Mouse (Mus musculus): Measurements from ENCODE around the gene Map3k13. TPM values are rescaled to one million over a fixed set of nuclear protein-coding genes. Genes with fewer than 3 reads are reported as not detected.

Gene Map3k13
- polyA plus RNA-seq, 1 experiment from 2014 or later, result 7.0 TPM

DNA sequence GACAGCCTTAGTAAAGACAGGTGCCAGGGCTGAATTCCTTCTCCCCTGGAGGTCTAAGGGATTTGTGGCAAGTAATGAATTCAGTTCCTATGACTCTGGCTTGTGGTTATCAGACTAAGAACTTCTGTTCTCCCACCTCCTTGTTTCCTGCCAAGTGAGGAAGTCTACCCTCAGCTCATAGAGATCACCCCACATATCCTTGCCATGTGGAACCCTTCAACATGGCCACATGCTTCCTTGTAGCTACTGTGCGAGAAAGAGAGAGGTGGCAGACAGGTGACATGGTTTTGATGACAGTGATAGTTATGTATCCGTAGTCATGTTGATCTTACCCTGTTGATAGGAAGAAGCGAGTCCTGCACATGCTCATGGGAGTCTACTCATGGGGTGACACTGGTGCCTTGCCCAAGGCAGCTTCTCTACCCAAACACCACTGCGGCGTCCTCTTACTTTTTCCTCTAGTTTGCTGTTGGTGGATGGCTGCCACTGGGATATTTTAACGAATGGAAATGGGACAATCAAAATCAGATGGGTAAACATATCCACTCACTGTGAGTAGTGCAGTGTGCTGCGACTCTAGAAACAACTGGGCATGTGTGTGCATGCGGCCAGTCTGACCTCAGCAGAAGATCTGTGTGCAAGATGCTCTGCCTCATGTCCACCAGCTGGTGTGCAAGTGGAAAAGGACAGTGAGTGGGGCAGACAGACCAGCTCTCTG lies 40.9 kb downstream of the Map3k13 start:
- Histone ChIP-seq H3K36me3 (replicated peaks) (no peaks in the 10 kb centered on the region), H3K4me3 (no peak overlapping the region), H3K4me1 (no peaks in the 10 kb centered on the region), H3K9ac (no peak overlapping the region), H3K9me3 (no peaks in the 10 kb centered on the region), H3K4me2 (no peak overlapping the region), H3K27me3 (replicated peaks) (no peaks in the 10 kb centered on the region), H3K27ac (no peak overlapping the region)
- WGBS, result 90% methylated on average over 8 of the region's 8 CpGs
- no peak for ATAC-seq (replicated peaks)

- no peaks in the 10 kb centered on the region for H3K4me1 ChIP-seq
- ATAC-seq (replicated peaks), result no peak
- 46% methylated on average over 7 of the region's 7 CpGs for WGBS
- H3K9ac ChIP-seq, result no peak overlapping the region
- H3K27me3 ChIP-seq (replicated peaks), result no peaks in the 10 kb centered on the region
- H3K9me3 ChIP-seq, result no peaks in the 10 kb centered on the region
- H3K4me2 ChIP-seq, result no peak overlapping the region
- H3K27ac ChIP-seq, result no peak overlapping the region
- no peak overlapping the region for H3K4me3 ChIP-seq
- no peaks in the 10 kb centered on the region for H3K36me3 ChIP-seq (replicated peaks)
Measured at GRCm38 (mm10) chr16:21835584-21835931, 41.4 kb downstream of the Map3k13 start.

DNA sequence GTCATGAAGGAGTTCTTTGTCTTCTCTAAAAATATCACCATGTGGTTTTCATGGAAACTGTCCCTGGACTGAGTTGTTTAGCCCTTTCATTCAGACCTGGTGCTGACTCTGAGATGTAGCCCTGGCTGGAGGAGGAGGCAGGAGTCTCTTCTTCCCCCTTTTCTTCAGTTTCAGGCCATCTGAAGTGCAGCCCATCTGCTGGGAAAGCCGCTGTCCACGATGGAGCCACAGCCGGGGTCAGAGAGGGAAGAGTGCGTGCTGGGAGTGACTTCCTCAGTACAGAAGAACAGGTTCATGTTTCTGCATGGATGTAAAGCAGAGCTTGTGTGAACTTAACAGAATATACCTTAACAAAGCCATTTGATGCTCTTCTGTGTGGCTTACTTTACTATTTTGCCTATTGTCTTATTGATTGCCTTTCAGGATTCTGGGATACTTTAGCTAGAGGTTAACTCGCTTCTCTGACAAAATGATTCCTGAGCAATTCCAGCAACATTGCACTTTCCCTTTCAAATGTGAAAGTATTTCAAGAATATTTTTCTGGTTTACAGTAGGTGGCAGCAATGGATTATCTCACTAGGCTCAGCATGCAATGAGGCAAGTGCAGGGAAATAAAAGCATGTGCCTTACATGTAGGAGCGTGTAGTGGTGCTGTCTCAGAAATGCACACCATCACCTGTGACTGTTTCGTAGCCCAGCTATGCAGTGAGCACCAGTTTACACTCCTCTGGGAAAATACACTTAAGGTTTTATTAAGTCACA lies 42.3 kb downstream of the Map3k13 start:
- H3K9me3 ChIP-seq, result no peaks in the 10 kb centered on the region
- WGBS, result 57% methylated on average over 7 of the region's 7 CpGs
- H3K4me3 ChIP-seq, result no peak overlapping the region
- peak; percentile 89 for ATAC-seq (replicated peaks)
- no peaks in the 10 kb centered on the region for H3K36me3 ChIP-seq (replicated peaks)
- H3K4me1 ChIP-seq, result no peaks in the 10 kb centered on the region
- no peak overlapping the region for H3K9ac ChIP-seq
- H3K4me2 ChIP-seq, result no peak overlapping the region
- no peak overlapping the region for H3K27ac ChIP-seq
- no peaks in the 10 kb centered on the region for H3K27me3 ChIP-seq (replicated peaks)

- Histone ChIP-seq H3K9ac (no peak overlapping the region), H3K4me1 (no peaks in the 10 kb centered on the region), H3K4me3 (no peak overlapping the region), H3K36me3 (replicated peaks) (no peaks in the 10 kb centered on the region), H3K9me3 (no peaks in the 10 kb centered on the region), H3K4me2 (no peak overlapping the region), H3K27ac (no peak overlapping the region), H3K27me3 (replicated peaks) (no peaks in the 10 kb centered on the region)
- 81% methylated on average over 6 of the region's 6 CpGs for WGBS
- no peak for ATAC-seq (replicated peaks)
Measured at GRCm38 (mm10) chr16:21837694-21838093, 43.5 kb downstream of the Map3k13 start.

DNA sequence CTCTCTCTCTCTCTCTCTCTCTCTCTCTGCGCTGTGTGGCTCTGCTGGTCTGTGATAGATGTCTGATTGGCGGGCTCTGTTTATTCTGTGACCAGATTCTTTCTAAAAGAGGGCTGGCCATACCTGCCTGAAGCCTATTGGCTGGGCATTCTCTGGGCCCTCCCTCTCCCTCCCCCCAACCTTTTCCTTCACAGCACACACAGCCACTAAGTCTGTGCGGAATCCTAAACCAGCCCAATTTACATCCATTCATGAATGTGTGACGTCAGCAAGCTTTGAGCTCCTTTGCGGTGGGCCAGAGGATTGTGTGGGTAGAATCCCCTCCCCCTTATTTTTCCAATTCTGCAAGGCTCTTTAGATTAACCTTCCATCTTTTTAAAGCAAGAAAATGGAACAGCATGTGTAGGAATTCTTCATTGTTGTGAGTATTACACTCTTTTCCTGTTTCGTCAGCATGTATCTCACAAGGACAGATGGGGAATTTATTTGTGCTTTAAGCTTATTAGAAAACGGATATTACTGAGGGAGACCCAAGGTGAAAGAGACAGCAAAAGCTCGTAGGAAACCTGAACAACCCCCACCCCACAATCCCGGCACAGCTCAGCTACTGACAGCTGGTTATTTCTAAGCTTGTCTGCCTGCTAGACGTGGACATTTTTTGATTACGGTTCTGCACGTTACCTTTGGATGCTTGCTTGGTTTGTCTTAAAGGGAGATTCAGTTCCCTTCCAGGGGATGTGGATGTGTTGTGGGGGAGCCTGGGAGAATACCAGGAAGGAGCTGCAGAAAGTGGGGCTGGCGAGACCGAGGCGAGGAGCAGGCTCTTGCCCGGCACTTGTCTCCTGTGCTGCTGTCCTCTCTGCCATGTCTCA lies 51.9 kb downstream of the Map3k13 start:
- Histone ChIP-seq H3K27ac (peak overlapping the region; percentile 94), H3K9me3 (no peaks in the 10 kb centered on the region), H3K4me1 (peaks cover 16% of the 10 kb centered on the region), H3K36me3 (replicated peaks) (no peaks in the 10 kb centered on the region), H3K27me3 (replicated peaks) (no peaks in the 10 kb centered on the region), H3K4me2 (peak overlapping the region; percentile 66), H3K4me3 (peak overlapping the region; percentile 62), H3K9ac (peak overlapping the region; percentile 73)
- under 1% methylated on average over 16 of the region's 16 CpGs for WGBS
- ATAC-seq (replicated peaks), result peak; percentile 100

GRCm38 (mm10) chr16:21848444-21848843 lies 54.3 kb downstream of the Map3k13 start:
- Histone ChIP-seq H3K27me3 (replicated peaks) (no peaks in the 10 kb centered on the region), H3K9ac (no peak overlapping the region), H3K36me3 (replicated peaks) (no peaks in the 10 kb centered on the region), H3K4me3 (no peak overlapping the region), H3K4me2 (no peak overlapping the region), H3K4me1 (peaks cover 29% of the 10 kb centered on the region), H3K9me3 (no peaks in the 10 kb centered on the region), H3K27ac (no peak overlapping the region)
- 64% methylated on average over 3 of the region's 3 CpGs for WGBS
- no peak for ATAC-seq (replicated peaks)

DNA sequence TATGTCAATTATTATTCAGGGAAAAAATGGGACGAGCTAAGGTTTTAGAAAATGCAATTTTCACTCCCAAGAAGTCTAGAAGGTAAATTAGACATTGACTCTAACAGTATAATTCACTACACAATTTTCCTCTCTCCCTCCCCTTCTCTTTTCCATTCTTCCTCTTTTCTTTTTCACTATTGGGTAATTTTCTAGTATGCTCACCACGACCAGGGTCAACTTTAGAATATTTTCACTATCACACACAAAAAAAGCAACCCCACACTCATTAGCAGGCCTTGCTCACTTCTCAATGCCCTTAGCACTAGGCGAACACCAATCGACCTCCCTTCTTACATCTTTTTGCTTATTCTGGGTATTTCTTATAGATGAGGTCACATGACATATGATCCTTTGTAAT lies 54.7 kb downstream of the Map3k13 start:
- Histone ChIP-seq H3K36me3 (replicated peaks) (no peaks in the 10 kb centered on the region), H3K4me2 (no peak overlapping the region), H3K27ac (no peak overlapping the region), H3K9me3 (no peaks in the 10 kb centered on the region), H3K27me3 (replicated peaks) (no peaks in the 10 kb centered on the region), H3K9ac (no peak overlapping the region), H3K4me1 (peaks cover 32% of the 10 kb centered on the region), H3K4me3 (no peak overlapping the region)
- 92% methylated on average over 4 of the region's 4 CpGs for WGBS
- ATAC-seq (replicated peaks), result no peak

- WGBS, result 70% methylated on average over 7 of the region's 7 CpGs
- Histone ChIP-seq H3K36me3 (replicated peaks) (no peaks in the 10 kb centered on the region), H3K9ac (no peak overlapping the region), H3K4me3 (no peak overlapping the region), H3K27ac (peak overlapping the region; percentile 67; the same call in 1 of the 2 replicates), H3K4me2 (no peak overlapping the region), H3K4me1 (peaks cover 31% of the 10 kb centered on the region), H3K9me3 (no peaks in the 10 kb centered on the region), H3K27me3 (replicated peaks) (no peaks in the 10 kb centered on the region)
- no peak for ATAC-seq (replicated peaks)
Measured at GRCm38 (mm10) chr16:21852374-21852773, 58.2 kb downstream of the Map3k13 start.

- Histone ChIP-seq H3K9me3 (no peaks in the 10 kb centered on the region), H3K4me2 (peak overlapping the region; percentile 12; the same call in 1 of the 2 replicates), H3K4me1 (peaks cover 33% of the 10 kb centered on the region), H3K27me3 (replicated peaks) (no peaks in the 10 kb centered on the region), H3K27ac (peak overlapping the region; percentile 67), H3K9ac (no peak overlapping the region), H3K36me3 (replicated peaks) (no peaks in the 10 kb centered on the region), H3K4me3 (no peak overlapping the region)
- ATAC-seq (replicated peaks), result no peak; the same call in 1 of the 2 replicates
- 32% methylated on average over 7 of the region's 7 CpGs for WGBS
Measured at GRCm38 (mm10) chr16:21853446-21853941, 59.3 kb downstream of the Map3k13 start.

GRCm38 (mm10) chr16:21854589-21855284 lies 60.6 kb downstream of the Map3k13 start:
- no peak for ATAC-seq (replicated peaks)
- Histone ChIP-seq H3K9ac (no peak overlapping the region), H3K4me1 (peaks cover 37% of the 10 kb centered on the region), H3K27ac (0 out of 2 replicates have a peak overlapping the region, but pooled peaks have one; percentile 20), H3K36me3 (replicated peaks) (no peaks in the 10 kb centered on the region), H3K4me2 (no peak overlapping the region), H3K9me3 (no peaks in the 10 kb centered on the region), H3K27me3 (replicated peaks) (no peaks in the 10 kb centered on the region), H3K4me3 (no peak overlapping the region)
- WGBS, result 79% methylated on average over 5 of the region's 5 CpGs

DNA sequence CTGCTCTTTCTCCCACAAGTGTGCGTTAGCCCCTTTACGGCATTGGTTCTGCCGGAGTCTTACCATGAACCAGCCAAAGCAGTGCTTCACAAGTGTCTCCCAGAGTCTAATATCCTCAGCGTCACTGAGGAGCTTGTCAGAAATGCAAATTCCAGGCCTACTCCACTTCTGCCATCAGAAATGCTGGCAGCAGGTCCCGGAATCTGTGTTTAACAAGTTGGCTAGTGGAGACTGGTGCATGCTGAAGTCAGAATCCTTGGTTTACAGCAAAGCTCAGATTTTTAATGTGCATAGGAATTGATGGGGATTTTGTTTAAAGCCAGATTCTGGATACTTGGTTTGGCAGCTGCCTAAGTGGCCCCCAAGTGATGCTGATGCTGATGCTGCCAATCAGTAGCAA lies 62.0 kb downstream of the Map3k13 start:
- Histone ChIP-seq H3K4me2 (no peak overlapping the region), H3K4me3 (no peak overlapping the region), H3K27me3 (replicated peaks) (no peaks in the 10 kb centered on the region), H3K9ac (no peak overlapping the region), H3K36me3 (replicated peaks) (no peaks in the 10 kb centered on the region), H3K4me1 (peaks cover 37% of the 10 kb centered on the region), H3K27ac (no peak overlapping the region), H3K9me3 (no peaks in the 10 kb centered on the region)
- ATAC-seq (replicated peaks), result no peak
- 69% methylated on average over 5 of the region's 5 CpGs for WGBS

All from midbrain, embryonic 15.5 days (tissue).